Mouse (Mus musculus) cortical plate, adult 2 months (tissue): ENCODE measurements around the gene Ankrd49.

ENCODE experiments used
- CTCF ChIP-seq: fragments of 200-500 bp; IDR thresholded peaks from 2 replicates; pipeline ENCODE4 v1.5.1; 2011; ENCODE audit warnings: mild to moderate bottlenecking, control low read depth, low read length; ENCODE audit not compliant: insufficient read depth; ENCODE audit errors: extremely low read depth
- POLR2A ChIP-seq: fragments of 200-500 bp; IDR thresholded peaks from 2 replicates; pipeline ENCODE4 v1.6.1; 2011; ENCODE audit warnings: mild to moderate bottlenecking, low read length, control low read depth; ENCODE audit not compliant: insufficient read depth; ENCODE audit errors: extremely low read depth

- no peak for TF ChIP-seq CTCF
- no peak for TF ChIP-seq POLR2A
Measured at GRCm38 (mm10) chr9:14750901-14751502, 33.7 kb downstream of the Ankrd49 start.
